Mouse (Mus musculus) liver, embryonic 11.5 days (tissue): Measurements from ENCODE around the gene Ppp4r1. TPM values are rescaled to one million over a fixed set of nuclear protein-coding genes. Genes with fewer than 3 reads are reported as not detected.

ENCODE experiments used
- ATAC-seq: fragments of 200-750 bp; cut with Nextera tagmentation; replicated peaks from 2 replicates; pipeline ENCODE4 v1.8.0; 2017; ENCODE audit warnings: moderate number of reproducible peaks, mild to moderate bottlenecking, moderate TSS enrichment, moderate library complexity; ENCODE audit not compliant: low FRiP score
- DNase-seq: peaks from one replicate; pipeline ENCODE4 v3.0.0-alpha.2; 2017; ENCODE audit warnings: low spot score
- H3K27ac ChIP-seq: fragments of 300-500 bp; sonication (generic); 2 replicates; pipeline ENCODE4 v1.5.1; 2014; ENCODE audit warnings: mild to moderate bottlenecking, low read depth, low read length, control low read depth
- H3K27me3 ChIP-seq: fragments of 300-500 bp; sonication (generic); replicated peaks from 2 replicates; pipeline ENCODE4 v1.6.1; 2014; ENCODE audit warnings: low read length, mixed read lengths; ENCODE audit not compliant: control insufficient read depth, insufficient read depth
- H3K36me3 ChIP-seq: fragments of 300-500 bp; sonication (generic); 2 replicates; pipeline ENCODE4 v1.6.1; 2014; ENCODE audit warnings: mild to moderate bottlenecking, low read length, moderate library complexity, mixed read lengths; ENCODE audit not compliant: control insufficient read depth, insufficient read depth
- H3K4me1 ChIP-seq: fragments of 300-500 bp; sonication (generic); replicated peaks from 2 replicates; pipeline ENCODE4 v1.6.1; 2014; ENCODE audit warnings: low read length, mixed read lengths; ENCODE audit not compliant: control insufficient read depth, insufficient read depth
- H3K4me2 ChIP-seq: fragments of 300-500 bp; sonication (generic); 2 replicates; pipeline ENCODE4 v1.6.1; 2014; ENCODE audit warnings: mild to moderate bottlenecking, control low read depth, moderate library complexity
- H3K4me3 ChIP-seq: fragments of 300-500 bp; sonication (generic); 2 replicates; pipeline ENCODE4 v1.5.1; 2014; ENCODE audit warnings: low read depth, low read length, control low read depth
- H3K9ac ChIP-seq: fragments of 300-500 bp; sonication (generic); 2 replicates; pipeline ENCODE4 v1.6.1; 2014; ENCODE audit warnings: low read depth, low read length, control low read depth
- H3K9me3 ChIP-seq: fragments of 300-500 bp; sonication (generic); 2 replicates; pipeline ENCODE4 v1.6.1; 2016; ENCODE audit warnings: low read length, inconsistent platforms, mixed read lengths; ENCODE audit not compliant: control insufficient read depth
- WGBS: fragments of 180-500 bp; shearing (Covaris S2); extraction: QIAGEN DNeasy Blood & Tissue Kit; methylation state at CpG from one replicate; pipeline ENCODE4 v1.1.7; 2014; 5-methylcytosine and 5-hydroxymethylcytosine counted together
- polyA plus RNA-seq: library from polyadenylated mRNA; unstranded; fragments of >200 nt; fragmentation: Nextera tagmentation; extraction: Ambion mirVana; gene quantifications from 2 replicates; pipeline ENCODE4 v1.2.1, GENCODE M21; 2014

Ppp4r1 gene
- polyA plus RNA-seq, 1 experiment from 2014 or later: 25.5 TPM

GRCm38 (mm10) chr17:65828951-65829350 is 46.6 kb downstream of the Ppp4r1 start:
- Histone ChIP-seq H3K4me3 (no peak overlapping the region), H3K36me3 (peaks cover 21% of the 10 kb centered on the region), H3K9me3 (no peaks in the 10 kb centered on the region), H3K4me2 (no peak overlapping the region), H3K27me3 (no peaks in the 10 kb centered on the region), H3K27ac (no peak overlapping the region), H3K4me1 (no peaks in the 10 kb centered on the region), H3K9ac (no peak overlapping the region)
- WGBS: 92% methylated on average over 11 of the region's 11 CpGs
- DNase-seq (no peak), ATAC-seq (no peak)

- Histone ChIP-seq H3K4me3 (no peak overlapping the region), H3K9ac (no peak overlapping the region), H3K36me3 (peaks cover 22% of the 10 kb centered on the region), H3K4me2 (no peak overlapping the region), H3K27ac (no peak overlapping the region), H3K4me1 (no peaks in the 10 kb centered on the region), H3K9me3 (no peaks in the 10 kb centered on the region), H3K27me3 (no peaks in the 10 kb centered on the region)
- ATAC-seq: no peak
- DNase-seq: no peak
- WGBS: 94% methylated on average over 13 of the region's 13 CpGs
These were observed 48.0 kb downstream of the Ppp4r1 start for GRCm38 (mm10) chr17:65830216-65830863.

GRCm38 (mm10) chr17:65833891-65834290 is 51.5 kb downstream of the Ppp4r1 start:
- Histone ChIP-seq H3K9ac (no peak overlapping the region), H3K27me3 (no peaks in the 10 kb centered on the region), H3K9me3 (no peaks in the 10 kb centered on the region), H3K4me3 (no peak overlapping the region), H3K36me3 (peaks cover 47% of the 10 kb centered on the region), H3K4me2 (no peak overlapping the region), H3K4me1 (no peaks in the 10 kb centered on the region), H3K27ac (no peak overlapping the region)
- DNase-seq: no peak
- 92% methylated on average over 3 of the region's 3 CpGs for WGBS
- ATAC-seq: no peak

DNA sequence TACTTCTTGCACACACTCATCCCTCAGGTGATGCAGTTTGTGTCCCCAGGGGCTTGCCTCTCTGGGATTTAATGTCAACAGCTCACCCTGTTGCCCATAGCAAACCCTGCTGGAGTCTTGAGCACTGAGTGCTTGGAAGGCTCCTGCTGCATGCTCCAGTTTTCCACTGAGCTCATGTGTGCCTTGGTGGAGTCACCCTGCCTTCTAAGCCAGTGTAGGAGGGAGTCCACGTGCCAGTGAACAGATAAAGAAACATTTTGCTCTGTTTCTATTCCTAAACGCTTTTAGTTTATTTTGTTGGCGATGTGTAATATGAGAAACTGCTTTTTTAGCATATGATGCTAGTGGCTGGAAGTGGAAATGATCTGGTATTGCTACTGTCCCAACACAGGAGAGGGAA is 54.4 kb downstream of the Ppp4r1 start:
- no peak for ATAC-seq
- Histone ChIP-seq H3K9ac (no peak overlapping the region), H3K27me3 (no peaks in the 10 kb centered on the region), H3K9me3 (no peaks in the 10 kb centered on the region), H3K27ac (no peak overlapping the region), H3K36me3 (peaks cover 50% of the 10 kb centered on the region), H3K4me1 (no peaks in the 10 kb centered on the region), H3K4me3 (no peak overlapping the region), H3K4me2 (no peak overlapping the region)
- 92% methylated on average over 3 of the region's 3 CpGs for WGBS
- no peak for DNase-seq

GRCm38 (mm10) chr17:65839541-65840256 is 57.3 kb downstream of the Ppp4r1 start:
- Histone ChIP-seq H3K27me3 (no peaks in the 10 kb centered on the region), H3K4me1 (no peaks in the 10 kb centered on the region), H3K9me3 (no peaks in the 10 kb centered on the region), H3K9ac (no peak overlapping the region), H3K4me3 (no peak overlapping the region), H3K4me2 (no peak overlapping the region), H3K36me3 (peaks cover 56% of the 10 kb centered on the region), H3K27ac (no peak overlapping the region; the same call in 1 of the 2 replicates)
- no peak for DNase-seq
- no peak for ATAC-seq
- WGBS: 88% methylated on average over 7 of the region's 7 CpGs

- Histone ChIP-seq H3K9ac (no peak overlapping the region), H3K4me1 (no peaks in the 10 kb centered on the region), H3K27me3 (no peaks in the 10 kb centered on the region), H3K27ac (no peak overlapping the region), H3K4me3 (no peak overlapping the region), H3K36me3 (peaks cover 38% of the 10 kb centered on the region), H3K9me3 (no peaks in the 10 kb centered on the region), H3K4me2 (no peak overlapping the region)
- ATAC-seq: no peak
- WGBS: 91% methylated on average over 10 of the region's 10 CpGs
- DNase-seq: no peak
These were observed 60.5 kb downstream of the Ppp4r1 start for GRCm38 (mm10) chr17:65842669-65843381.

GRCm38 (mm10) chr17:65845423-65845822 is 63.0 kb downstream of the Ppp4r1 start:
- WGBS: 91% methylated on average over 6 of the region's 6 CpGs
- ATAC-seq: no peak
- Histone ChIP-seq H3K9me3 (no peaks in the 10 kb centered on the region), H3K27ac (no peak overlapping the region), H3K4me2 (no peak overlapping the region), H3K4me1 (no peaks in the 10 kb centered on the region), H3K4me3 (no peak overlapping the region), H3K9ac (no peak overlapping the region), H3K27me3 (no peaks in the 10 kb centered on the region), H3K36me3 (peaks cover 25% of the 10 kb centered on the region)
- no peak for DNase-seq

GRCm38 (mm10) chr17:65847694-65848449 is 65.5 kb downstream of the Ppp4r1 start:
- Histone ChIP-seq H3K36me3 (peaks cover 25% of the 10 kb centered on the region), H3K9me3 (no peaks in the 10 kb centered on the region), H3K4me2 (no peak overlapping the region), H3K27me3 (no peaks in the 10 kb centered on the region), H3K27ac (no peak overlapping the region), H3K4me1 (no peaks in the 10 kb centered on the region), H3K4me3 (no peak overlapping the region), H3K9ac (no peak overlapping the region)
- ATAC-seq (no peak), DNase-seq (no peak)
- 91% methylated on average over 11 of the region's 11 CpGs for WGBS
